ENCODE assay signal across 23 mouse cellular contexts in the genomic region with DNA sequence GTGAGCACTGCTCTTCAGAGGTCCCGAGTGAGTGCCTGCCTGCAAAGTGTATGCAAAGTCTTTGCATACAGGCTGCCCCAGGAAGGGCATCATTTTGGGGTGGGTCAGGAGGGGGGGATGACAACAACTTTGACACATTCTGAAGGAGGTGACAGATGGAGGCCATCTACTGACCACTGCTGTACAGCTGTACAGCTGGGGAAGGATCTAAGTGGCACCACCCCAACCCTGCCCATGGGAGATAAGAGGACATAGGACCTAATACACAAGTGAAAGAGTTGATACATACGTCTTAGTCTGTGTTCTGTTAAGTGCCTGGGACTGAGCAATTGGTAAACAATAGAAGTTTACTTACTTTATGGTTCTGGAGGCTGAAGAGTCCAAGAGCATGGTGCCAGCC. TPM values are rescaled to one million over a fixed set of nuclear protein-coding genes. Genes with fewer than 3 reads are reported as not detected.
A peak's percentile ranks its signal among the peaks of the same experiment; 100 is the strongest.
DNase-seq lines count a peak whose midpoint lies in the region; ATAC-seq and TF ChIP-seq lines count a peak whose summit lies in the region.
"Had no signal": no experiment of that assay in that cellular context is flagged by ENCODE, and none has a peak within 500 bp of the region (broad histone marks: within the 10 kb centered on the region; RNA-seq: fewer than 3 reads in every experiment).

No protein-coding gene starts in this region.

- no peak for TF ChIP-seq RAD21 in MEL (IDR thresholded peaks at IDR 0.05; ENCODE audit: low read depth, low read length)

- H3K36me3 ChIP-seq in heart, embryonic 11.5 days (ENCODE audit: control insufficient read depth, insufficient read depth, low read length) = no peaks in the 10 kb centered on the region
- H3K36me3 ChIP-seq in heart, embryonic 12.5 days = no peaks in the 10 kb centered on the region
- peaks cover 0 to 29% of the 10 kb centered on the region in 2 experiments; a peak in 2 of 4 replicates for H3K36me3 ChIP-seq in MEL (ENCODE audit: control insufficient read depth in 1 of 2, insufficient read depth in 2 of 2, low read length in 2 of 2)
- peaks cover 1% of the 10 kb centered on the region for H3K36me3 ChIP-seq in liver, embryonic 12.5 days
- H3K36me3 ChIP-seq: hindbrain, embryonic 12.5 days; kidney, embryonic 15.5 days; limb, embryonic 10.5 days; neural tube, embryonic 15.5 days had no signal

- H3K4me3 ChIP-seq in heart, embryonic 11.5 days (ENCODE audit: low read depth, low read length) = no peak overlapping the region
- no peak overlapping the region for H3K4me3 ChIP-seq in heart, embryonic 12.5 days
- no peak overlapping the region for H3K4me3 ChIP-seq in MEL (ENCODE audit: control insufficient read depth in 1 of 2, insufficient read depth in 1 of 2, low read depth in 2 of 2, low read length in 2 of 2)
- peak overlapping the region; percentile 13; the same call in 1 of the 2 replicates for H3K4me3 ChIP-seq in liver, embryonic 12.5 days
- H3K4me3 ChIP-seq: hindbrain, embryonic 12.5 days; kidney, embryonic 15.5 days; limb, embryonic 10.5 days; neural tube, embryonic 15.5 days had no signal

- H3K9ac ChIP-seq in heart, embryonic 11.5 days (ENCODE audit: low read depth, low read length) = no peak overlapping the region
- H3K9ac ChIP-seq in heart, embryonic 12.5 days = no peak overlapping the region
- no peak overlapping the region for H3K9ac ChIP-seq in MEL (ENCODE audit: control insufficient read depth, low read depth, low read length, poor library complexity, severe bottlenecking)
- peak overlapping the region; percentile 99 for H3K9ac ChIP-seq in liver, embryonic 12.5 days
- H3K9ac ChIP-seq: hindbrain, embryonic 12.5 days; kidney, embryonic 15.5 days; neural tube, embryonic 15.5 days had no signal

- no peak for TF ChIP-seq CTCF in MEL (IDR thresholded peaks at IDR 0.05 in 2 of 3, conservative IDR thresholded peaks at IDR 0.05 in 1 of 3; ENCODE audit: control insufficient read depth in 1 of 3, insufficient read depth in 1 of 3, low read depth in 2 of 3, low read length in 3 of 3, poor library complexity in 1 of 3, severe bottlenecking in 1 of 3)

- peak in 1 of 2 experiments; percentile 17; a peak in 1 of 4 replicates for TF ChIP-seq EP300 in MEL (IDR thresholded peaks at IDR 0.05; ENCODE audit: low read depth in 1 of 2, low read length in 2 of 2)

- H3K27me3 ChIP-seq in heart, embryonic 11.5 days (ENCODE audit: control insufficient read depth, insufficient read depth, low read length) = no peaks in the 10 kb centered on the region
- H3K27me3 ChIP-seq in heart, embryonic 12.5 days (replicated peaks) = no peaks in the 10 kb centered on the region
- H3K27me3 ChIP-seq in MEL (ENCODE audit: control insufficient read depth in 1 of 2, insufficient read depth in 2 of 2, low read length in 2 of 2) = no peaks in the 10 kb centered on the region
- H3K27me3 ChIP-seq in liver, embryonic 12.5 days (replicated peaks) = no peaks in the 10 kb centered on the region
- H3K27me3 ChIP-seq: kidney, embryonic 15.5 days; neural tube, embryonic 15.5 days had no signal

- H3K27ac ChIP-seq in heart, embryonic 11.5 days (ENCODE audit: low read depth, low read length) = no peak overlapping the region
- H3K27ac ChIP-seq in heart, embryonic 12.5 days (ENCODE audit: poor library complexity, severe bottlenecking) = no peak overlapping the region
- no peak overlapping the region for H3K27ac ChIP-seq in MEL (ENCODE audit: control insufficient read depth, low read depth, low read length)
- H3K27ac ChIP-seq in liver, embryonic 12.5 days = peak overlapping the region; percentile 100
- H3K27ac ChIP-seq: hindbrain, embryonic 12.5 days; kidney, embryonic 15.5 days; limb, embryonic 10.5 days; neural tube, embryonic 15.5 days had no signal

- WGBS in heart, embryonic 11.5 days (ENCODE audit: insufficient replicate concordance) = 44% methylated on average over 2 of the region's 2 CpGs
- WGBS in heart, embryonic 12.5 days = 62% methylated on average over 2 of the region's 2 CpGs
- WGBS in liver, embryonic 12.5 days (ENCODE audit: insufficient replicate concordance) = 34% methylated on average over 2 of the region's 2 CpGs

- peak overlapping the region; percentile 7 for H3K4me2 ChIP-seq in heart, embryonic 11.5 days
- H3K4me2 ChIP-seq in heart, embryonic 12.5 days = no peak overlapping the region
- peak overlapping the region; percentile 70 for H3K4me2 ChIP-seq in liver, embryonic 12.5 days
- H3K4me2 ChIP-seq: hindbrain, embryonic 12.5 days; kidney, embryonic 15.5 days; neural tube, embryonic 15.5 days had no signal

- peak; percentile 13 for DNase-seq in MEL (ENCODE audit: low read depth, low spot score)
- DNase-seq in spleen, postnatal 36 days (ENCODE audit: low spot score in 2 of 2) = peak; percentile 27 to 57
- DNase-seq in right cerebral cortex, postnatal 36 days (ENCODE audit: low spot score in 2 of 2) = no peak
- no peak for DNase-seq in embryo, embryonic 9.5 days (ENCODE audit: extremely low spot score)
- DNase-seq: adrenal gland, postnatal 36 days; cerebellum, adult 18-20 months; cerebellum, postnatal 25 days; gastrocnemius, postnatal 14 days; heart, adult 18-20 months; layer of hippocampus, adult 9-11 months; lung, adult 18-20 months; lung, postnatal 14 days; right cerebral cortex, postnatal 25 days; thymus, adult 2 months had no signal

- peaks cover 16% of the 10 kb centered on the region for H3K4me1 ChIP-seq in heart, embryonic 11.5 days (ENCODE audit: control insufficient read depth, insufficient read depth, low read length)
- H3K4me1 ChIP-seq in heart, embryonic 12.5 days (replicated peaks) = peaks cover 47% of the 10 kb centered on the region
- H3K4me1 ChIP-seq in MEL (ENCODE audit: control insufficient read depth in 1 of 2, insufficient read depth in 2 of 2, low read length in 2 of 2) = peaks cover 17 to 31% of the 10 kb centered on the region in 2 experiments
- peaks cover 76% of the 10 kb centered on the region for H3K4me1 ChIP-seq in liver, embryonic 12.5 days

- peak; percentile 64 for ATAC-seq in heart, embryonic 11.5 days (replicated peaks; ENCODE audit: insufficient number of reproducible peaks, low FRiP score, low TSS enrichment)
- ATAC-seq in heart, embryonic 12.5 days (ENCODE audit: insufficient number of reproducible peaks, low FRiP score) = no peak
- peak; percentile 82 for ATAC-seq in liver, embryonic 12.5 days
- ATAC-seq: forebrain, embryonic 14.5 days; midbrain, embryonic 16.5 days had no signal

- TF ChIP-seq POLR2A in MEL (IDR thresholded peaks at IDR 0.05; ENCODE audit: control insufficient read depth in 1 of 2, insufficient read depth in 1 of 2, low read depth in 1 of 2, low read length in 2 of 2, poor library complexity in 1 of 2) = no peak

- H3K9me3 ChIP-seq in heart, embryonic 11.5 days (replicated peaks; ENCODE audit: control insufficient read depth, low read length) = no peaks in the 10 kb centered on the region
- H3K9me3 ChIP-seq in heart, embryonic 12.5 days (replicated peaks) = no peaks in the 10 kb centered on the region
- no peaks in the 10 kb centered on the region for H3K9me3 ChIP-seq in MEL (replicated peaks; ENCODE audit: insufficient read depth, low read length)
- no peaks in the 10 kb centered on the region for H3K9me3 ChIP-seq in liver, embryonic 12.5 days (replicated peaks)
- H3K9me3 ChIP-seq: hindbrain, embryonic 12.5 days; kidney, embryonic 15.5 days; limb, embryonic 10.5 days; neural tube, embryonic 15.5 days had no signal

- H3K79me2 ChIP-seq in MEL (ENCODE audit: control insufficient read depth, insufficient read depth, low read length, poor library complexity) = peaks cover 25% of the 10 kb centered on the region

TF ChIP-seq in MEL, 35 proteins besides CTCF, POLR2A, EP300 and RAD21:
- TF ChIP-seq TCF12 (IDR thresholded peaks at IDR 0.05; ENCODE audit: low read depth, low read length) (0 out of 2 replicates have a peak, but pooled peaks have one; percentile 21), MAX (IDR thresholded peaks at IDR 0.05; ENCODE audit: low read length) (no peak), RCOR1 (IDR thresholded peaks at IDR 0.05; ENCODE audit: low read depth, low read length) (no peak), USF1 (IDR thresholded peaks at IDR 0.05; ENCODE audit: low read depth, low read length) (no peak), GATA1 (IDR thresholded peaks at IDR 0.05; ENCODE audit: low read depth, low read length) (0 out of 2 replicates have a peak, but pooled peaks have one; percentile 11), TAL1 (IDR thresholded peaks at IDR 0.05; ENCODE audit: low read length) (peak; percentile 51), CHD2 (IDR thresholded peaks at IDR 0.05; ENCODE audit: low read length) (no peak), POLR2AphosphoS5 (IDR thresholded peaks at IDR 0.05; ENCODE audit: borderline replicate concordance, low read depth, low read length) (no peak), NELFE (IDR thresholded peaks at IDR 0.05; ENCODE audit: low read depth, low read length) (no peak)

RNA-seq across cellular contexts. Expression of a gene that starts 3.2 kb away (rescaled TPM):
- 165 and 200 TPM in 2 replicates for polyA plus RNA-seq in heart, embryonic 11.5 days (2014; fragmentation: Nextera tagmentation; extraction: Ambion mirVana)
- polyA plus RNA-seq in heart, embryonic 12.5 days (2016; fragmentation: Nextera tagmentation; extraction: Ambion mirVana) = 171 and 173 TPM in 2 replicates
- 97.9 and 99.7 TPM in 2 replicates for total RNA-seq in MEL (2012; rRNA removed)
- 1,000 to 10,000 TPM in 1 of 2 experiments, 100 to 1,000 TPM in 1; 207 to 5,191 TPM for polyA plus RNA-seq in MEL (2012; ENCODE audit: insufficient read depth in 1 of 2, insufficient read length in 2 of 2, low read depth in 1 of 2, low replicate concordance in 2 of 2, missing spikeins in 1 of 2)
- 421 and 461 TPM in 2 replicates for polyA plus RNA-seq in liver, embryonic 12.5 days (2016; fragmentation: Nextera tagmentation; extraction: Ambion mirVana)

RNA-seq across cellular contexts. Expression of a gene that starts 13.2 kb away (rescaled TPM):
- 1.6 TPM in 2 replicates for polyA plus RNA-seq in heart, embryonic 11.5 days (2014; fragmentation: Nextera tagmentation; extraction: Ambion mirVana)
- polyA plus RNA-seq in heart, embryonic 12.5 days (2016; fragmentation: Nextera tagmentation; extraction: Ambion mirVana) = 1.6 and 1.9 TPM in 2 replicates
- total RNA-seq in MEL (2012; rRNA removed) = not detected in 2 replicates
- not detected for polyA plus RNA-seq in MEL (2012; ENCODE audit: insufficient read depth in 1 of 2, insufficient read length in 2 of 2, low read depth in 1 of 2, low replicate concordance in 2 of 2, missing spikeins in 1 of 2)
- 0.61 and 0.68 TPM in 2 replicates for polyA plus RNA-seq in liver, embryonic 12.5 days (2016; fragmentation: Nextera tagmentation; extraction: Ambion mirVana)

Comparison
In these comparisons a context has a peak if more than half of its experiments do, and no peak if none do; other contexts are left out.
1. DNase-seq: peak in MEL (single experiment) and spleen, postnatal 36 days (2 of 2); none in right cerebral cortex, postnatal 36 days (0 of 2) and embryo, embryonic 9.5 days (single experiment).